Mouse (Mus musculus): ENCODE data around the gene Pttg1ip.

Pttg1ip gene

GRCm38 (mm10) chr10:77638956-77639355 is 57.4 kb downstream of the Pttg1ip start:
- DNase-seq (ENCODE audit: low spot score), result no peak

DNA sequence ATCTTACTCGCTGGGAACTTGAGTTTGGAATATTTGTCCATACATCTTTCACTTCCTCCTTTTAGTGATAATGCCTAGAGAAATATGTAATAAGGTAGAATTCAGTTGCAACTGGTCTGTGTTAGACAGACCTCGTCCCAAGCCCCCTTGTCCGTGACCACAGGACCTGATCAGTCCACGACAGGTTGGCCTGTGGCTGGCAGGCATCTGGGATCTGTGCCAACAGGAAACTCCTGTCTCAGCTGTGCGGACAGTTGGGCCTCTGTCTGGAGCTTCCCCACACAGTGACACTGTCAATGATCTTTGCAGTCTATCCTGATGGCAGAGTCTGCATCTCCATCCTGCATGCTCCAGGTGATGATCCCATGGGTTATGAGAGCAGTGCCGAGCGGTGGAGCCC is 61.6 kb downstream of the Pttg1ip start:
- no peak for DNase-seq (ENCODE audit: low spot score)

- no peak for DNase-seq (ENCODE audit: low spot score)
Measured at GRCm38 (mm10) chr10:77645571-77645970, 64.1 kb downstream of the Pttg1ip start.

DNA sequence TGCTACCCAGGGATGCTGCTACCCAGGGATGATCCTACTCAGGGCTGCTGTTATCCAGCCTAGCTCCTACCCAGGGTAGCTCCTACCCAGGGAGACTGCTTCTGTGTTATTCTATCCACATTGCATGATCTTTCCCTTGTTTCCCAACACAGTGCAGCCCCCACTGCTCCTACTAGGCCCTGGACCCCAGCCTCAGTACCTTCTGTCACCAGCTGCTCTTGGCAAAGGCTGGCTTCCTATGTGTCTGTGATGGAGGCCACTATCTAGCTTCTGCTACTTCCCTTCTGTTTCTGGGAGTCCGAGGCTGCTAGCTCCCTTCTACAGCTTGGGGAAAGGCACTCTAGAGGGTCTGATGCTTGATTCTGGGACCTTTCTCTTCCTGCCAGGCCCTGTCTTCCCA is 65.9 kb downstream of the Pttg1ip start:
- DNase-seq (ENCODE audit: low spot score), result no peak

DNA sequence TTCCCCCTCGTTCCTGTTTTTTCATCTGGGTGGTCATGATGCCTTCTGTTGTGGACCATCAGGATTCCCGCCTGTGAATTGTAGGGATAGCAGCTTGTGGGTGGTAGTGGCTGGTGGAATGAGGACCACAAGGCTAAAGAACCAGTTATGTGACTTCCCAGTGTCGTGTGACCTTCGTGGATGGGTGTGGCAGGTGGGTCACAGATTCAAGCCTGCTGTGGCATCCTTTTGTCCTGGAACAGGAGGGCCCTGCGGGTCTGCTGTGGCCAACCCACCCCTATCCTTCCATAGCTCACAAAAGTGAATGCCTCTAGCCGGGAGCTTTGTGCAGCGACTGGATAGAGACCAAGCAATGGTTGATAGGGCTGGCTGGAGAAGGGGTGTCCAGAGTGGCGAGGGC is 66.4 kb downstream of the Pttg1ip start:
- no peak for DNase-seq (ENCODE audit: low spot score)

Data from embryo, embryonic 10 days (tissue).